Comparison of ENCODE assay signal across 15 mouse cellular contexts in genomic region chr9:21346627-21347365, GRCm38 (mm10). TPM values are rescaled to one million over a fixed set of nuclear protein-coding genes. Genes with fewer than 3 reads are reported as not detected.
A peak's percentile ranks its signal among the peaks of the same experiment; 100 is the strongest.
DNase-seq lines count a peak whose midpoint lies in the region; ATAC-seq and TF ChIP-seq lines count a peak whose summit lies in the region.
"Had no signal": no experiment of that assay in that cellular context is flagged by ENCODE, and none has a peak within 500 bp of the region (broad histone marks: within the 10 kb centered on the region; RNA-seq: fewer than 3 reads in every experiment).

No protein-coding gene starts in this region.

- H3K4me3 ChIP-seq in gastrocnemius, adult 2 months, result no peak overlapping the region
- H3K4me3 ChIP-seq in lung, postnatal 0 days (ENCODE audit: low read depth, low read length), result no peak overlapping the region
- H3K4me3 ChIP-seq in lung, adult 2 months (replicated peaks; ENCODE audit: extremely low read depth, low read depth, low read length), result no peak overlapping the region
- H3K4me3 ChIP-seq in stomach, postnatal 0 days (ENCODE audit: low read depth, low read length), result no peak overlapping the region
- H3K4me3 ChIP-seq: embryonic facial prominence, embryonic 15.5 days; heart, embryonic 13.5 days; hindbrain, embryonic 15.5 days had no signal

- TF ChIP-seq CTCF in gastrocnemius, adult 2 months (IDR thresholded peaks at IDR 0.05), result no peak
- TF ChIP-seq CTCF in lung, postnatal 0 days (IDR thresholded peaks at IDR 0.05), result no peak
- TF ChIP-seq CTCF in lung, adult 2 months (IDR thresholded peaks at IDR 0.05; ENCODE audit: insufficient read depth, low read length), result no peak
- no peak for TF ChIP-seq CTCF in stomach, postnatal 0 days (IDR thresholded peaks at IDR 0.05; ENCODE audit: low read depth)

- intact Hi-C loops in gastrocnemius, adult 2 months (cut with DNase I), result no loop called here
- intact Hi-C loops in gastrocnemius, postnatal 36 days (cut with DNase I), result no loop called here

- peak overlapping the region; percentile 59 for H3K27ac ChIP-seq in gastrocnemius, adult 2 months
- peak overlapping the region; percentile 47; the same call in 1 of the 2 replicates for H3K27ac ChIP-seq in lung, postnatal 0 days (ENCODE audit: low read length)
- 0 out of 2 replicates have a peak overlapping the region, but pooled peaks have one; percentile 18 for H3K27ac ChIP-seq in stomach, postnatal 0 days (replicated peaks)
- H3K27ac ChIP-seq: embryonic facial prominence, embryonic 15.5 days; heart, embryonic 13.5 days; hindbrain, embryonic 15.5 days had no signal

- H3K27me3 ChIP-seq in lung, postnatal 0 days (replicated peaks; ENCODE audit: insufficient read depth, low read length), result no peaks in the 10 kb centered on the region
- no peaks in the 10 kb centered on the region for H3K27me3 ChIP-seq in stomach, postnatal 0 days (ENCODE audit: control insufficient read depth, insufficient read depth, low read length)
- H3K27me3 ChIP-seq: embryonic facial prominence, embryonic 15.5 days; heart, embryonic 13.5 days; hindbrain, embryonic 15.5 days had no signal

- peaks cover 56% of the 10 kb centered on the region for H3K36me3 ChIP-seq in lung, postnatal 0 days (ENCODE audit: insufficient read depth, low read length)
- peaks cover 35% of the 10 kb centered on the region for H3K36me3 ChIP-seq in stomach, postnatal 0 days (ENCODE audit: control insufficient read depth, insufficient read depth, low read length)

- WGBS in lung, postnatal 0 days, result 68% methylated on average over 16 of the region's 16 CpGs
- 50% methylated on average over 16 of the region's 16 CpGs for WGBS in lung, adult 2 months
- 70% methylated on average over 16 of the region's 16 CpGs for WGBS in stomach, postnatal 0 days

- H3K4me2 ChIP-seq in lung, postnatal 0 days (replicated peaks; ENCODE audit: low read depth, low read length), result no peak overlapping the region
- H3K4me2 ChIP-seq in stomach, postnatal 0 days (replicated peaks; ENCODE audit: low read depth), result no peak overlapping the region
- H3K4me2 ChIP-seq: embryonic facial prominence, embryonic 15.5 days; heart, embryonic 13.5 days; hindbrain, embryonic 15.5 days had no signal

- peak; percentile 70 for DNase-seq in gastrocnemius, adult 2 months
- DNase-seq in gastrocnemius, postnatal 36 days, result no peak
- peak; percentile 33 for DNase-seq in lung, postnatal 0 days (ENCODE audit: low spot score)
- no peak for DNase-seq in lung, adult 2 months
- peak; percentile 71 for DNase-seq in cerebellum, adult 9-11 months
- DNase-seq in stomach, postnatal 0 days (ENCODE audit: low spot score), result peak; percentile 57
- DNase-seq in adrenal gland, adult 18-20 months (ENCODE audit: low spot score in 2 of 2), result no peak
- no peak for DNase-seq in B cell, adult 2 months
- DNase-seq: adrenal gland, postnatal 10 days; forebrain, postnatal 0 days; kidney, postnatal 10 days; right cerebral cortex, postnatal 14 days had no signal

- H3K9ac ChIP-seq in lung, postnatal 0 days (replicated peaks; ENCODE audit: low read depth), result no peak overlapping the region
- H3K9ac ChIP-seq in stomach, postnatal 0 days (ENCODE audit: low read length), result no peak overlapping the region
- H3K9ac ChIP-seq: embryonic facial prominence, embryonic 15.5 days; forebrain, postnatal 0 days; heart, embryonic 13.5 days; hindbrain, embryonic 15.5 days had no signal

- no peaks in the 10 kb centered on the region for H3K9me3 ChIP-seq in lung, postnatal 0 days (ENCODE audit: low read length)
- H3K9me3 ChIP-seq in stomach, postnatal 0 days (ENCODE audit: control insufficient read depth, low read length), result no peaks in the 10 kb centered on the region
- H3K9me3 ChIP-seq: embryonic facial prominence, embryonic 15.5 days; heart, embryonic 13.5 days; hindbrain, embryonic 15.5 days had no signal

- ATAC-seq in lung, postnatal 0 days, result peak; percentile 48
- ATAC-seq in stomach, postnatal 0 days (ENCODE audit: low FRiP score, low TSS enrichment), result peak; percentile 66
- ATAC-seq: forebrain, postnatal 0 days had no signal

- TF ChIP-seq EP300 in lung, postnatal 0 days (IDR thresholded peaks at IDR 0.05), result no peak
- TF ChIP-seq EP300 in stomach, postnatal 0 days (optimal IDR thresholded peaks at IDR 0.05), result no peak

- H3K4me1 ChIP-seq in lung, postnatal 0 days (ENCODE audit: insufficient read depth, low read depth, low read length), result no peaks in the 10 kb centered on the region
- no peaks in the 10 kb centered on the region for H3K4me1 ChIP-seq in lung, adult 2 months (ENCODE audit: control insufficient read depth, insufficient read depth, low read length)
- H3K4me1 ChIP-seq in stomach, postnatal 0 days (replicated peaks; ENCODE audit: control insufficient read depth, insufficient read depth), result no peaks in the 10 kb centered on the region
- H3K4me1 ChIP-seq: embryonic facial prominence, embryonic 15.5 days; heart, embryonic 13.5 days; hindbrain, embryonic 15.5 days had no signal

- TF ChIP-seq POLR2A in lung, adult 2 months (IDR thresholded peaks at IDR 0.05; ENCODE audit: borderline replicate concordance, extremely low read depth, low read depth, low read length), result no peak

RNA-seq across cellular contexts. Expression of gene Ilf3, which starts 20.9 kb away (rescaled TPM):
- total RNA-seq in gastrocnemius, adult 2 months (2021), result 10 to 100 TPM; 21.2 to 25.2 TPM
- 10 to 100 TPM; 17.2 to 19.4 TPM for total RNA-seq in gastrocnemius, postnatal 36 days (2021)
- polyA plus RNA-seq in lung, postnatal 0 days (2015; fragmentation: Nextera tagmentation; extraction: Ambion mirVana), result 53.4 and 58.5 TPM in 2 replicates
- 31.8 and 35.2 TPM in 2 replicates for polyA plus RNA-seq in lung, adult 2 months (2012; rRNA removed)
- 41.4 and 45.2 TPM in 2 replicates for polyA plus RNA-seq in stomach, postnatal 0 days (2015; fragmentation: Nextera tagmentation; extraction: Ambion mirVana)
- 10 to 100 TPM; 56.5 to 59.6 TPM for total RNA-seq in adrenal gland, adult 18-20 months (2021)

RNA-seq across cellular contexts. Expression of gene Slc44a2, which starts 26.3 kb away (rescaled TPM):
- 100 to 1,000 TPM; 168 to 178 TPM for total RNA-seq in gastrocnemius, adult 2 months (2021)
- 100 to 1,000 TPM; 135 to 148 TPM for total RNA-seq in gastrocnemius, postnatal 36 days (2021)
- 155 and 165 TPM in 2 replicates for polyA plus RNA-seq in lung, postnatal 0 days (2015; fragmentation: Nextera tagmentation; extraction: Ambion mirVana)
- 192 and 271 TPM in 2 replicates for polyA plus RNA-seq in lung, adult 2 months (2012; rRNA removed)
- 55.2 and 62.6 TPM in 2 replicates for polyA plus RNA-seq in stomach, postnatal 0 days (2015; fragmentation: Nextera tagmentation; extraction: Ambion mirVana)
- 10 to 100 TPM; 36.3 to 48.3 TPM for total RNA-seq in adrenal gland, adult 18-20 months (2021)

RNA-seq across cellular contexts. Expression of gene Ap1m2, which starts 34.7 kb away (rescaled TPM):
- not detected for total RNA-seq in gastrocnemius, adult 2 months (2021)
- total RNA-seq in gastrocnemius, postnatal 36 days (2021), result not detected
- polyA plus RNA-seq in lung, postnatal 0 days (2015; fragmentation: Nextera tagmentation; extraction: Ambion mirVana), result 35.9 and 36.4 TPM in 2 replicates
- polyA plus RNA-seq in lung, adult 2 months (2012; rRNA removed), result 21.4 and 33.9 TPM in 2 replicates
- 84.9 and 90.6 TPM in 2 replicates for polyA plus RNA-seq in stomach, postnatal 0 days (2015; fragmentation: Nextera tagmentation; extraction: Ambion mirVana)
- not detected for total RNA-seq in adrenal gland, adult 18-20 months (2021)

RNA-seq across cellular contexts. Expression of gene Cdkn2d, which starts 55.6 kb away (rescaled TPM):
- total RNA-seq in gastrocnemius, adult 2 months (2021), result 1 to 10 TPM; 8.6 to 9.1 TPM
- total RNA-seq in gastrocnemius, postnatal 36 days (2021), result 10 to 100 TPM in 1 of 2 experiments, 1 to 10 TPM in 1; 8.4 to 10.1 TPM
- 33.9 and 34.9 TPM in 2 replicates for polyA plus RNA-seq in lung, postnatal 0 days (2015; fragmentation: Nextera tagmentation; extraction: Ambion mirVana)
- 33.5 and 34.7 TPM in 2 replicates for polyA plus RNA-seq in lung, adult 2 months (2012; rRNA removed)
- polyA plus RNA-seq in stomach, postnatal 0 days (2015; fragmentation: Nextera tagmentation; extraction: Ambion mirVana), result 23.1 and 28.0 TPM in 2 replicates
- total RNA-seq in adrenal gland, adult 18-20 months (2021), result 10 to 100 TPM in 1 of 2 experiments, 1 to 10 TPM in 1; 9.1 to 11.8 TPM

RNA-seq across cellular contexts. Expression of gene Kri1, which starts 59.0 kb away (rescaled TPM):
- 10 to 100 TPM; 11.0 to 12.6 TPM for total RNA-seq in gastrocnemius, adult 2 months (2021)
- 10 to 100 TPM in 1 of 2 experiments, 1 to 10 TPM in 1; 9.1 to 11.6 TPM for total RNA-seq in gastrocnemius, postnatal 36 days (2021)
- 8.9 and 11.9 TPM in 2 replicates for polyA plus RNA-seq in lung, postnatal 0 days (2015; fragmentation: Nextera tagmentation; extraction: Ambion mirVana)
- polyA plus RNA-seq in lung, adult 2 months (2012; rRNA removed), result 16.9 and 21.5 TPM in 2 replicates
- 6.7 and 7.9 TPM in 2 replicates for polyA plus RNA-seq in stomach, postnatal 0 days (2015; fragmentation: Nextera tagmentation; extraction: Ambion mirVana)
- total RNA-seq in adrenal gland, adult 18-20 months (2021), result 10 to 100 TPM; 31.1 to 34.9 TPM

Comparison
In these comparisons a context has a peak if more than half of its experiments do, and no peak if none do; other contexts are left out.
1. DNase-seq: peak in gastrocnemius, adult 2 months (single experiment), lung, postnatal 0 days (single experiment), cerebellum, adult 9-11 months (single experiment) and stomach, postnatal 0 days (single experiment); none in gastrocnemius, postnatal 36 days (0 of 2), lung, adult 2 months (single experiment), adrenal gland, adult 18-20 months (0 of 2) and B cell, adult 2 months (0 of 2).
2. Peak in every context shown above with its lines, with median percentiles within 50 percentile points of each other: H3K27ac ChIP-seq.